Mouse (Mus musculus) hematopoietic stem cell, adult 5-6 weeks (primary cell): ENCODE measurements around the gene Sec14l2. TPM values are rescaled to one million over a fixed set of nuclear protein-coding genes. Genes with fewer than 3 reads are reported as not detected.

Source experiments
- ATAC-seq, 2 experiments: fragments of 125-278 bp in 1 of 2; replicated peaks in 1 of 2; 2 replicates each; pipeline ENCODE4 v1.8.0; 2016 to 2017; ENCODE audit warnings: inconsistent platforms in 2 of 2, mild to moderate bottlenecking in 2 of 2, moderate number of reproducible peaks in 2 of 2, low read depth in 1 of 2, moderate TSS enrichment in 1 of 2; ENCODE audit not compliant: low FRiP score in 2 of 2, poor library complexity in 2 of 2, severe bottlenecking in 2 of 2, insufficient read depth in 1 of 2, low TSS enrichment in 1 of 2
- total RNA-seq: library from RNA; stranded (forward); fragments of 172-1452, 232-1000 nt; gene quantifications from 2 replicates; pipeline ENCODE4 v1.2.3, GENCODE M21; 2017

The Sec14l2 gene
- total RNA-seq, 1 experiment from 2014 or later: 5.9 TPM

- no peak for ATAC-seq
These were observed 35.9 kb downstream of the Sec14l2 start for GRCm38 (mm10) chr11:4087267-4087666.

- ATAC-seq: no peak
These were observed 37.0 kb downstream of the Sec14l2 start for GRCm38 (mm10) chr11:4086246-4086645.

GRCm38 (mm10) chr11:4083316-4084078 is 39.7 kb downstream of the Sec14l2 start:
- ATAC-seq: peak; percentile 27 to 43; a peak in 1 of 4 replicates

GRCm38 (mm10) chr11:4080219-4080618 is 43.0 kb downstream of the Sec14l2 start:
- ATAC-seq: peak; percentile 68 to 73; a peak in 3 of 4 replicates

- no peak for ATAC-seq
These were observed 44.8 kb downstream of the Sec14l2 start for GRCm38 (mm10) chr11:4078267-4078933.

- 0 out of 4 replicates have a peak, but pooled peaks of 1 of the 2 experiments have one; percentile 51 for ATAC-seq
These were observed 46.6 kb downstream of the Sec14l2 start for GRCm38 (mm10) chr11:4076633-4077032.

- no peak for ATAC-seq
These were observed 53.6 kb downstream of the Sec14l2 start for GRCm38 (mm10) chr11:4069664-4070063.

- no peak for ATAC-seq
These were observed 58.5 kb downstream of the Sec14l2 start, which contains the start of gene Sec14l3 for GRCm38 (mm10) chr11:4064627-4065122. Gene Sec14l3 (plus strand): TSS chr11:4064841.

GRCm38 (mm10) chr11:4062981-4063380 is 60.2 kb downstream of the Sec14l2 start:
- ATAC-seq: no peak

GRCm38 (mm10) chr11:4062523-4062922 is 60.7 kb downstream of the Sec14l2 start:
- ATAC-seq: no peak

- ATAC-seq: no peak
These were observed 62.2 kb downstream of the Sec14l2 start for GRCm38 (mm10) chr11:4060866-4061575.

- ATAC-seq: peak; percentile 49 to 71; a peak in 3 of 4 replicates
These were observed 69.6 kb downstream of the Sec14l2 start for GRCm38 (mm10) chr11:4053586-4053985.

GRCm38 (mm10) chr11:4048438-4048837 is 74.8 kb downstream of the Sec14l2 start:
- ATAC-seq: no peak

- no peak for ATAC-seq
These were observed 75.4 kb downstream of the Sec14l2 start for GRCm38 (mm10) chr11:4047766-4048165.
